Mouse (Mus musculus): ENCODE data around the gene Sgcd. TPM values are rescaled to one million over a fixed set of nuclear protein-coding genes. Genes with fewer than 3 reads are reported as not detected.

Sgcd gene
- polyA plus RNA-seq, 1 experiment from 2014 or later: 4.4 TPM

- ATAC-seq (ENCODE audit: insufficient read depth, low FRiP score): peak; percentile 11; the same call in 1 of the 2 replicates
- 30% methylated on average over 4 of the region's 4 CpGs for WGBS
- Histone ChIP-seq H3K9ac (ENCODE audit: low read length) (peak overlapping the region; percentile 78), H3K9me3 (replicated peaks; ENCODE audit: control insufficient read depth, low read length) (no peaks in the 10 kb centered on the region), H3K4me1 (ENCODE audit: control insufficient read depth, insufficient read depth, low read length) (peaks cover 11% of the 10 kb centered on the region), H3K27ac (ENCODE audit: low read length) (peak overlapping the region; percentile 82), H3K27me3 (ENCODE audit: control insufficient read depth, insufficient read depth, low read length) (no peaks in the 10 kb centered on the region), H3K4me3 (replicated peaks; ENCODE audit: low read length) (peak overlapping the region; percentile 49), H3K36me3 (ENCODE audit: control insufficient read depth, insufficient read depth, low read length) (no peaks in the 10 kb centered on the region), H3K4me2 (ENCODE audit: low read depth, low read length) (peak overlapping the region; percentile 80)
Observed at GRCm38 (mm10) chr11:47379630-47379958, 609.2 kb downstream of the Sgcd start.

DNA sequence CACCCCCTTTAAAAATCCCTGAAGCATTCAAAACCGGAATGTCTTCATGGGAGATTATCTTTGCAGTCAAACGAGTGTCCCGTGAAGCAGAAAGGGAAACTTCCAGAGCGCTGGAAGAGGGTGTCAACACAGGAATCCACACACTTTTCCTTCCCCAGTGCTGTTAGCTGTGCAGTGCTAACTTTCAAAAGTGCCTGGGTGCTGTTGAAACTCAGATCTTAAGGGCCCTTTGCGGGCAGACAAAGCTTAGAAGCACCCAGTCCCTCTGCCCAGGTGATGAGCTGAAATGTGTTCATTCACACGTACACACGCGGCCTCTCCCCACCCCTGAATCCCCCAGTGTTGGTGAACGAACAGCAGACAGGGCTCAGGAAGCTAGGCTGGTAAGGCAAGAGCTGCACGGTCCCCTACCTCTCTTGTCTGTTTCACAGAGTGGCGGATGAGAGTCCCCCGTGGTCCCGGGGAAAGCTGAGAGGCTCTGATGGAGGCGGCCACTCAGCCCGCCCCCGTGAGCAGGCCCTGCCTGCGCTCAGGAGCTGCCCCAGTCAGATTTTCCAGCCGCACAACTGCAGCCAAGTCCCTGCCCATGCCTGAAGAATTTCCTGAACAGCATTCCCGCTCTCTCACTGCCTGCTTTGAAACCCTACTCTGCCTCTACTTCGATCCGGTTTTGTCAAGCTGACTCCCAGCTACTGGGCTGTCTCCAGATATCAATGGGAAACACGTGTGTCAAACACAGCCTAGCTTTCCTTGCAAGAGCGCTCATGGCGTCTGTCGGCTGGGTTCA is 609.7 kb downstream of the Sgcd start:
- Histone ChIP-seq H3K9me3 (replicated peaks; ENCODE audit: control insufficient read depth, low read length) (no peaks in the 10 kb centered on the region), H3K27me3 (ENCODE audit: control insufficient read depth, insufficient read depth, low read length) (no peaks in the 10 kb centered on the region), H3K9ac (ENCODE audit: low read length) (peak overlapping the region; percentile 78), H3K4me2 (ENCODE audit: low read depth, low read length) (peak overlapping the region; percentile 80), H3K27ac (ENCODE audit: low read length) (peak overlapping the region; percentile 82), H3K4me1 (ENCODE audit: control insufficient read depth, insufficient read depth, low read length) (peaks cover 11% of the 10 kb centered on the region), H3K36me3 (ENCODE audit: control insufficient read depth, insufficient read depth, low read length) (no peaks in the 10 kb centered on the region), H3K4me3 (replicated peaks; ENCODE audit: low read length) (peak overlapping the region; percentile 49)
- 7% methylated on average over 25 of the region's 25 CpGs for WGBS
- peak; percentile 90 for ATAC-seq (ENCODE audit: insufficient read depth, low FRiP score)

DNA sequence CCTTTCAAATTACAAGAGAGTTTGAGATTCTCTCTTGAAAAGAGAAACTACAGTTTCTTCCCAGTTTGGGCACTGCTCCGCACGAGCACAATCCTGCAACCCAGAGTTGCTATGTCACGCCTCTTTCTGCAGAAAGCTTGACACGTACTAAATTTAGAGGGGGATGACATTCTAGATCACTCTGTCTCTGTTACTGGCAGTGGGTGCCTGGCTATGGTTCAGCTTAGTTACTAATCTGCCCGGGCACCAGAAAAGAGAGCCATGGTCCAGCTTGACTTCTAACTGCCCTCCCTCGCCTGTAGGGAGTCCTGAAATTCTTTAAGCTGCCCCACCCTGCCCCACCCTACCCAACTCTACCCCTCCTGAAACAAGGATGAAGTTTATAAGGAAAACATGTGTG is 611.3 kb downstream of the Sgcd start:
- Histone ChIP-seq H3K36me3 (ENCODE audit: control insufficient read depth, insufficient read depth, low read length) (no peaks in the 10 kb centered on the region), H3K27ac (ENCODE audit: low read length) (peak overlapping the region; percentile 34; the same call in 1 of the 2 replicates), H3K27me3 (ENCODE audit: control insufficient read depth, insufficient read depth, low read length) (no peaks in the 10 kb centered on the region), H3K4me3 (replicated peaks; ENCODE audit: low read length) (no peak overlapping the region), H3K4me2 (ENCODE audit: low read depth, low read length) (peak overlapping the region; percentile 32; the same call in 1 of the 2 replicates), H3K4me1 (ENCODE audit: control insufficient read depth, insufficient read depth, low read length) (peaks cover 11% of the 10 kb centered on the region), H3K9ac (ENCODE audit: low read length) (no peak overlapping the region), H3K9me3 (replicated peaks; ENCODE audit: control insufficient read depth, low read length) (no peaks in the 10 kb centered on the region)
- 60% methylated on average over 6 of the region's 6 CpGs for WGBS
- ATAC-seq (ENCODE audit: insufficient read depth, low FRiP score): no peak

DNA sequence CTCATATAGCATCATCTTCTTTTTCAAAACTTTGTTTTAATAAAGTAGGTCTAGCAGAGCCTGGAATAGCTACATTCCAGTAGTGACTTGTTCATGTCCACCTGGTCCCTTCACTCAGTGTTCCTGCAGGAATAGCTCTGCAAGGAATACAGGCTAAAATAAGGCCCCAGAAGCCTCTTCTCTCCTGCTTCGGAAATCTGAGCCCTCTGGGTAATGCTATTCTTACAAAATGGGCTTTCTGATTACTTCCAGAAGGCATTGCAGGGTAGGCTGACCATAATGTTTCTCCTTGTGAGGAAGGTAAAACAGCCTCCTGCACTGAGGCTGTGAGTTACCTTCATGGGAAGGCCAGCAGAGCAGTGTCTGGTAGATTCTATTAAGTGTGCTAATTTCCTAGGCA is 611.9 kb downstream of the Sgcd start:
- Histone ChIP-seq H3K36me3 (ENCODE audit: control insufficient read depth, insufficient read depth, low read length) (no peaks in the 10 kb centered on the region), H3K4me1 (ENCODE audit: control insufficient read depth, insufficient read depth, low read length) (peaks cover 11% of the 10 kb centered on the region), H3K27me3 (ENCODE audit: control insufficient read depth, insufficient read depth, low read length) (no peaks in the 10 kb centered on the region), H3K9ac (ENCODE audit: low read length) (no peak overlapping the region), H3K4me2 (ENCODE audit: low read depth, low read length) (0 out of 2 replicates have a peak overlapping the region, but pooled peaks have one; percentile 0), H3K9me3 (replicated peaks; ENCODE audit: control insufficient read depth, low read length) (no peaks in the 10 kb centered on the region), H3K27ac (ENCODE audit: low read length) (0 out of 2 replicates have a peak overlapping the region, but pooled peaks have one; percentile 15), H3K4me3 (replicated peaks; ENCODE audit: low read length) (no peak overlapping the region)
- WGBS: 71% methylated on average over 1 of the region's 1 CpGs
- no peak for ATAC-seq (ENCODE audit: insufficient read depth, low FRiP score)

- Histone ChIP-seq H3K4me1 (ENCODE audit: control insufficient read depth, insufficient read depth, low read length) (no peaks in the 10 kb centered on the region), H3K27ac (ENCODE audit: low read length) (no peak overlapping the region), H3K9ac (ENCODE audit: low read length) (no peak overlapping the region), H3K4me2 (ENCODE audit: low read depth, low read length) (no peak overlapping the region), H3K4me3 (replicated peaks; ENCODE audit: low read length) (no peak overlapping the region), H3K9me3 (replicated peaks; ENCODE audit: control insufficient read depth, low read length) (no peaks in the 10 kb centered on the region), H3K27me3 (ENCODE audit: control insufficient read depth, insufficient read depth, low read length) (no peaks in the 10 kb centered on the region), H3K36me3 (ENCODE audit: control insufficient read depth, insufficient read depth, low read length) (no peaks in the 10 kb centered on the region)
- WGBS: 83% methylated on average over 2 of the region's 2 CpGs
- ATAC-seq (ENCODE audit: insufficient read depth, low FRiP score): no peak
Observed at GRCm38 (mm10) chr11:47371616-47372015, 617.2 kb downstream of the Sgcd start.

DNA sequence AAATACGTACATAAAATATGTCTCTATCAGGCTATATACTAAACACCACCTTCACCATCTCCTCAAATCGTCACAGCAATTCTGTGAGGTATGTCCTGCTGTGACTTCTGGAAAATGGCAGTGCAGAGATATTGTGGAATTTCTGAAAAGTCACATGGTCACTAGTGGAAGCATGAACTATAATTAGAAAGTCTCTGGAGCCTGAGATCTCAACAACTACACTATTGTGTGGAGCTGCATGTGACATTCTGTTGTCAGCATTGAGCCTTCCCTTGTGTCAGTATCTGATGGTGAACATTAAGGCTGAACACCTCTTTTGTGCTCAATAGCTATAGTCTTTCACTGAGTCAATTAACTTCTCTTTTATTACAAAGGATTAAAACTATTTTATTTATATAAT is 637.2 kb downstream of the Sgcd start:
- no peak overlapping the region for H3K4me2 ChIP-seq (ENCODE audit: low read depth, low read length)
- 85% methylated on average over 2 of the region's 2 CpGs for WGBS
- H3K9ac ChIP-seq (ENCODE audit: low read length): no peak overlapping the region
- no peak for ATAC-seq (ENCODE audit: insufficient read depth, low FRiP score)
- H3K9me3 ChIP-seq (replicated peaks; ENCODE audit: control insufficient read depth, low read length): no peaks in the 10 kb centered on the region
- H3K4me3 ChIP-seq (replicated peaks; ENCODE audit: low read length): no peak overlapping the region
- H3K36me3 ChIP-seq (ENCODE audit: control insufficient read depth, insufficient read depth, low read length): no peaks in the 10 kb centered on the region
- H3K27ac ChIP-seq (ENCODE audit: low read length): no peak overlapping the region
- H3K27me3 ChIP-seq (ENCODE audit: control insufficient read depth, insufficient read depth, low read length): no peaks in the 10 kb centered on the region
- H3K4me1 ChIP-seq (ENCODE audit: control insufficient read depth, insufficient read depth, low read length): no peaks in the 10 kb centered on the region

GRCm38 (mm10) chr11:47343486-47343885 is 645.3 kb downstream of the Sgcd start:
- Histone ChIP-seq H3K27me3 (ENCODE audit: control insufficient read depth, insufficient read depth, low read length) (no peaks in the 10 kb centered on the region), H3K36me3 (ENCODE audit: control insufficient read depth, insufficient read depth, low read length) (no peaks in the 10 kb centered on the region), H3K4me2 (ENCODE audit: low read depth, low read length) (no peak overlapping the region), H3K9me3 (replicated peaks; ENCODE audit: control insufficient read depth, low read length) (no peaks in the 10 kb centered on the region), H3K9ac (ENCODE audit: low read length) (no peak overlapping the region), H3K4me1 (ENCODE audit: control insufficient read depth, insufficient read depth, low read length) (no peaks in the 10 kb centered on the region), H3K4me3 (replicated peaks; ENCODE audit: low read length) (no peak overlapping the region), H3K27ac (ENCODE audit: low read length) (no peak overlapping the region)
- 29% methylated on average over 2 of the region's 2 CpGs for WGBS
- ATAC-seq (ENCODE audit: insufficient read depth, low FRiP score): peak; percentile 64; the same call in 1 of the 2 replicates

GRCm38 (mm10) chr11:47333702-47334101 is 655.1 kb downstream of the Sgcd start:
- Histone ChIP-seq H3K4me1 (ENCODE audit: control insufficient read depth, insufficient read depth, low read length) (no peaks in the 10 kb centered on the region), H3K27ac (ENCODE audit: low read length) (no peak overlapping the region), H3K9ac (ENCODE audit: low read length) (no peak overlapping the region), H3K4me2 (ENCODE audit: low read depth, low read length) (no peak overlapping the region), H3K27me3 (ENCODE audit: control insufficient read depth, insufficient read depth, low read length) (no peaks in the 10 kb centered on the region), H3K36me3 (ENCODE audit: control insufficient read depth, insufficient read depth, low read length) (no peaks in the 10 kb centered on the region), H3K4me3 (replicated peaks; ENCODE audit: low read length) (no peak overlapping the region), H3K9me3 (replicated peaks; ENCODE audit: control insufficient read depth, low read length) (no peaks in the 10 kb centered on the region)
- no peak for ATAC-seq (ENCODE audit: insufficient read depth, low FRiP score)
- 86% methylated on average over 2 of the region's 2 CpGs for WGBS

- H3K27me3 ChIP-seq (ENCODE audit: control insufficient read depth, insufficient read depth, low read length): no peaks in the 10 kb centered on the region
Observed at GRCm38 (mm10) chr11:47305579-47305978, 683.2 kb downstream of the Sgcd start.

More at GRCm38 (mm10) chr11:47305579-47305978, 683.2 kb downstream of the Sgcd start:
- H3K9ac ChIP-seq (ENCODE audit: low read length): no peak overlapping the region
- no peak overlapping the region for H3K4me3 ChIP-seq (replicated peaks; ENCODE audit: low read length)
- H3K36me3 ChIP-seq (ENCODE audit: control insufficient read depth, insufficient read depth, low read length): no peaks in the 10 kb centered on the region
- no peaks in the 10 kb centered on the region for H3K9me3 ChIP-seq (replicated peaks; ENCODE audit: control insufficient read depth, low read length)
- H3K4me1 ChIP-seq (ENCODE audit: control insufficient read depth, insufficient read depth, low read length): peaks cover 6% of the 10 kb centered on the region; the same call in 1 of the 2 replicates
- H3K27ac ChIP-seq (ENCODE audit: low read length): peak overlapping the region; percentile 42; the same call in 1 of the 2 replicates
- H3K4me2 ChIP-seq (ENCODE audit: low read depth, low read length): no peak overlapping the region
- ATAC-seq (ENCODE audit: insufficient read depth, low FRiP score): peak; percentile 58; the same call in 1 of the 2 replicates

Data from stomach, embryonic 16.5 days (tissue).